Mouse (Mus musculus): Measurements from ENCODE around the gene Gm28043. TPM values are rescaled to one million over a fixed set of nuclear protein-coding genes. Genes with fewer than 3 reads are reported as not detected.

Gene Gm28043
- polyA plus RNA-seq, 1 experiment: 0.26 TPM

DNA sequence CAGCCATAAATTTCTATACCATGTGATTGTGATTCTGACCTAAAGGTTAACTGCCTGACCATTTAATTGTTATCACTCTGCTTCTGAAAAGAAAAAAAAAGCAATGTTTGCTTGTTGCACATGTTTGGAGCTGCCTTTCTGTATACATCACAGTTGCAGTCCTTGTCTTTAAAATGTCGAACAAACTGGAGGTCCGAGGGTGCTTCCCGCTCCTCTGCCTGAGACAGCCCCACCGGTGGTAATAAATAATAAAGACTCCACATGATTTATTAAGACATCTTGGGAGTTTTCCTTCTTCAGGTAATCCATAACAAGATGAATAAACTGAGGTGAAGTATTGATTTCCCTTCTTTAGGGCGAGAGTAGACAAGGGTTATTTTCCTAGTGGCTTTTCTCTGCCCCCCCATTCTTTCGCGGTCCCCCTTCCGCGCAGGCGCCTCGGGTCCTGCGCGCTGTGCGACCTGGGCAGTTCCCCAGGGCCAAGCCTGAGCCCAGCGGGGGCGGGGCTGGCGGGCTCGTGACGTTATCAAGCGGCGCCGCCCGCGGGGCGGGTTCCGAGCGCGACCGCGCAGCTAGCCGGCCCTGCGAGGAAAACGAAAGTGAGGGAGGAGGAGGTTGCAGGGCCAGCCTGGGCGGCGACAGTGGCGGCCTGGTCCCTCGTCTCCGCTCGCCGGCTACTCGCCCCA is 45.5 kb downstream of the Gm28043 start, which contains the start of gene Cmtr1:
TSS of gene Cmtr1 (plus strand) at position 520 of the 686 bp plus-strand sequence.
- TF ChIP-seq GATA1 (IDR thresholded peaks at IDR 0.05; ENCODE audit: low read length): no peak

DNA sequence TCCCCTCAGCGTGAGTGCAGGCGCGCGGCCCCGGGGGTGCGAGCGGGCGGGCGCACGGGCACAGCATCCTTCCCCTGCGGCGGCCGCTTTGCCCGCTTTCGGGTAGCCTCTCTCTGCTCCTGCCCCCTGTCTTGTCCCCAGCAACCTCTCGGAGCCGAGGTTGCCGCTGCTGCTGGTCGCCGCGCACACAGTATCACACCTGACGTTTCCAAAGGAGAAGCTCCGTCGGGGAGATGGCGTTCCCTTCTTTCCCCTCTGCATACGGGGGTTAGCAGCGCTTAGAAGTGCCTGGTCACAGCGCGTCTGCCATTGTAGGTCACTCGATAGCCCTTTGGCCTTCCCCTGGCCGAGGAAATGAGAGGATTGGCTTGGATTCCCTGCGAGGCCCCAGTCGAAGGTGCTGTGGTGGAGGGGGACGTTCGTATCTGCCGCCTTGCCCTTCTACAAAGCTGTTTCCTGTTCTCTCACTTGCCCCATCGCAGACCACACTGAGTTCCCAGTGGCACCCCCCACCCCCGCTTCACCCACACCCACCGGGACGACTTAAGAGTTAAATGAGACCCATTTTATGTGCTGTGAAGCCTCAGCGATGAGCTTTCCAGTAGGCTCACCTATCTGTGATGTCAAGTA is 46.2 kb downstream of the Gm28043 start:
- TF ChIP-seq GATA1 (IDR thresholded peaks at IDR 0.05; ENCODE audit: low read length): no peak

DNA sequence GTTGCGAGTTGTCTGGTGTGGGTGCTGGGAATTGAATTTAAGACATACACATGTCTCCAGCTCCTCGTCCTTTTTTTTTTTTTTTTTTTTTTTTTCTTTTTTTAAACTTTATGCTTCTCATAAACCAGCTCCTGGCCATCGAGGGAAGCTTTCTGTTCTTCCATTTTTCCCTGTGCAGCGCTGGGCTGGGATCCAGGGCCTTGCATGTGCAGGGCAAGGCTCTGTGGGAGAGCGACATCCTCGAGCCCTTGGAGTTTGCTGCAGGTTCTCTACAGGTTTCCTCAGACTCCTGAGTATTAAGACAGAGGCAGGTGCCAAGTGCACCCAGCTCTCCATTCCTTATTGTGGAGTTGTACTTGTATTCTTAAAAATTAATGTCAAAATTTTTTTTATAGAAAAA is 47.5 kb downstream of the Gm28043 start:
- TF ChIP-seq GATA1 (IDR thresholded peaks at IDR 0.05; ENCODE audit: low read length): no peak

DNA sequence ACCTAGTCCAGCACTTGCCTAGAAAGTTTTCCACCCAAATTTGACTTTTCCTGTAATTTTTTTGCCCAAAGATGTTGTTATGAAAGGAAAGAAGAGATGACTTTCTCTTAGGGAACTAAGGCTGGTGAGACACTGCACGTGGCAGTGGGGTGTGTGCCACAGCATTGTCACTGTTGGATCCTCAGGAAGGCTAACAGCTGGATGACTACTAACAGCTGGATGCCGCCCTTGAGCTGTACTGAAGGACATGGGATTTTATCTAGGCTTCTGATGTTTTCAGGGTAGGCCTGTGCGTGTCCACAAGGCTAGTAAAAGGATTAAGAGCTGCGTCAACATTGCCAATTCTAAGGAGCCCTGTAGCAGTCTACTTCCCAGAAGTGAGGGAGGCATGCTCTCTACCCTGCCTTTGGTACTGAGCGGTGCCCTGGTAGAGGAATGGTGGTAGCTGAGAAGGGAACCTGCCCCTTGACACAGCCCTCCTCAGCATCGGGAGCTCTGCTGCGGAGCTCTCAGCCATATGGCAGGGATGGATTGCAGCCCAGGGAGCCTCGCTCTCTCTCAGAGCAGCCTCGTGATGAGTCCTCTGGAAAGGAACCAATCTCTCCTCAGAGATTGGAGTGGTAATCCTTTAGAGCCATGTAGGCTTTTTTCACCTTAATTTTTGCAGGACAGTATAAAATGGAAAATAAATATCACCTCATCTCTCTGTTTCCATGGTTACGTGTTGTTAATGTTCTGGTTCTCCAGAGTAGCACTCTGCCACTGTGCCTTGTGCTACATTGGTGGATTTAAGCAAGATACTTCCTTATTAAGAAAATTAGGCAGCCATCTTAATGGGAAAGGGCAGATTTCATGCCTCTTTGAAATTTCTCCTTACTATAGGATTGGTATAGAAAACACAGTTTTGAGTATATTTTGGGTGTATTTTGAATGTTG is 53.6 kb downstream of the Gm28043 start:
- no peak for TF ChIP-seq GATA1 (IDR thresholded peaks at IDR 0.05; ENCODE audit: low read length)

DNA sequence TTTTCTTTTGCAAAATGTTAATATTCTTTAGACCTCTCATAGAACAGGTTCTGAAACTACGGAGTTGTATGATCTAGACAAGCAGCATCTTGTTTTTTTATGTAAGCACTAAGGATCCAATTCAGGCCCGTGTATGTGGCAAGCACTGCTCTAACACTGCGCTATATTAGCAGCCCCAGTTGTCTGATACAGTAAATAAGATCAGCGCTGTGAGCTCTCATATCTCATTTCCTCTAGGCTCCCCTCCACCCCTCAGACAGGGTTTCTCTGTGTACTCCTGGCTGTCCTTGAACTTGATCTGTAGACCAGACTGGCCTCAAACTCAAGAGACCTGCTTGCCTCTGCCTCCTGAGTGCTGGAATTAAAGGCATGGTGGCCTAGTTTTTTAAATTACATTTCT is 54.4 kb downstream of the Gm28043 start:
- TF ChIP-seq GATA1 (IDR thresholded peaks at IDR 0.05; ENCODE audit: low read length): no peak

DNA sequence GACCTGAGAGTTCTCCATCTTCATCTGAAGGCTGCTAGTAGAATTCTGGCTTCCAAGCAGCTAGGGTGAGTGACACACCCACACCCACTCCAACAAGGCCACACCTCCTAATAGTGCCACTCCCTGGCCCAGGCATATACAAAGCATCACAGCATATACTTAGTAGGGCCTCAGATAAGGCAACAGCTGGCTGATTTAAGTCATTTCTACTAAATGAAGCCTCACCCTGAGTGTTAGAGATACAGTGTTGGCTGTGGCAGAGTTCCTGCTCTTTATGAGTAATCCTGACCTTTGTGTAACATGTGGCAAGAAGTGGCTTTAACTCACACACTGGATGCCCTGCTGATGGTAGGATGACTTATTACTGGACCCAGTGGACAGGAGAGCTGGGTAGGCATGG is 55.3 kb downstream of the Gm28043 start:
- TF ChIP-seq GATA1 (IDR thresholded peaks at IDR 0.05; ENCODE audit: low read length): no peak

DNA sequence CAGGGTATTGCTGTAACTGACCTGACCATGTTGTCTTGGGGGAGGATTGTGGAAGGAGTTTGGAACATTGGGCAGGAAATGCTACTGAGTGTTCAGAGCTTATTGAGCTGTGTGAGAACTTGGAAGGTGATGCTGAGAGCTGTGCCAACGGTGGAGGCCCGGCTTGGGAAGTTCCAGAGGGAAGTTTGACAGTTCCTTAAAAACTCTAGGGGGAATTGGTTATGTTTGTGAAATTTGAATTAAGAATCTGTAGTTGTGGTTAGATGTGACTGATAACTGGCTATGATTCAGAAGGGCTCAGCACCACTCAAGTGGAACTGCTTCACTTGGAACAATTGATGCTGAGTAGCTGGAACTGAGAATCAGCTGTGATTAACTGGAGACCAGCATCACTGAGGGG is 56.3 kb downstream of the Gm28043 start:
- no peak for TF ChIP-seq GATA1 (IDR thresholded peaks at IDR 0.05; ENCODE audit: low read length)

DNA sequence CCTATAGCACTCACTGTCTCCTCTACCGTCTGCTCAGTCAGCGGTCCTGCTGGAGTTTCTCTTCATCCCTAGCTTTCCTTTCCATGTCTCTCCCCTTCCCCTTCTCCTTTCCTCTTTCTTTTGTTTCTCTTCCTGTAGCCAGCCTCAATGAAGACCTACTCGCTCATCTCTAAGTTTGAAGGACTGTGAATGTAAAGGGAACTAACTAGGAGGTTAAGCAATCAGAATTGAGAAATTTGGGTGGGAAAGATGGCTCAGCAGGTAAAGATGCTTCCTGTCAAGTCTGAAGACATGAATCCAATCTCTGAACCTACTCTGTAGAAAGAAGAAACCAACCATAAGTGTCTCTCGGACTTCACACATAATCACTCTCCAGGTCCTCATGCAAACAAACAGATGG is 58.6 kb downstream of the Gm28043 start:
- no peak for TF ChIP-seq GATA1 (IDR thresholded peaks at IDR 0.05; ENCODE audit: low read length)

DNA sequence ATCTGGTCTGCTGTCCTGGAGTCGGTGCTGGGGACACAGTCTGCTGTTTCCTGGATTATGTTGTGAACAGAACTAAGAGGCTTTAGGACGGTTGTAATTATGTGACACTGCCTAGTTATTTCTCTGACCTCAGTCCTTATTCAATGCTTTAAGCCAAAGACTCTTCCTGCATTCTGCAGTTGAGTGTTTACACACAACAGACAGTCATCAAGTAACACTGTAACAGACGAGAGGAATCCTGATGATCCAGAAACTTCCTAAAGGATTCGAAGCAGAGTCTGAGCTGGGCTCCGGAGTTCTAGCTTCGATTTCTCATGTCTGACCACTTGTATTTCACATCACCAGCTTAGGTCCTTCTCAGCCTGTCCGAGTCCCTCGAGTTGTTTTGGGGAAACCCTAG is 63.9 kb downstream of the Gm28043 start:
- no peak for TF ChIP-seq GATA1 (IDR thresholded peaks at IDR 0.05; ENCODE audit: low read length)

DNA sequence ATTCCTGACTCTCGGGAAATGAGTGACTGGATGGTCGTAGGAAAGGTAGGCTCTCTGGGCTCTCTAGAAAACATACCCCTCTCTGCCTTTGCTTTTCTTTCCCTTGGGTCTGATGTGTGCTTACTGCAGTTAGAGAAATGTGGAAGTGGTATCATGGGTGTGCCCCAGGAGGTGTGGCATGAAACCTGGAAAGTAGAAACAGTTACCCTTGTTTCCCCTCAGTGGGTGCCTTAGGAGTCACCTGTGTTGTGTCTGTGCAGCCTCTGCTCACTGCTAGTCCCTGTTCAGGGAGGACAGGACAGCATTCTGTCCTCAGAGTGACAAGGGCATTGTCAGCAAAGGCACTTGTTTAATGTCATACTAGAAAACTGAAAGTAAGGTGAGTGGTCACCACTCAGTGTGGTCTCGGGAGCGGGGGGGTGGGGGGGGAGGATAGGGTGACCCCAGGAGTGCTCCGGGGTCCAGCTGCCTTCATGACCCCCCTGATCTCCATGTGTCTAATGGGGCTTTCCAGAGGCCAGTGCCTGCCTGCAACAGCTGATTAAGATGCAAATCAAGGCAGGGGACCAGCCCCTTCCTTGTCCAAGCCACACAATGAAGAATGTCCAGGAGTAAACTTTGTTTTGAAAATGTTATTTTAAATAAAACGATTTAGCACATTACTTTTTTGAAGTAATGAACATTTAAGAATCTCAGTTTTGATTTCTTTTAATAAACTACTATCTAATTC is 64.5 kb downstream of the Gm28043 start:
- TF ChIP-seq GATA1 (IDR thresholded peaks at IDR 0.05; ENCODE audit: low read length): no peak

DNA sequence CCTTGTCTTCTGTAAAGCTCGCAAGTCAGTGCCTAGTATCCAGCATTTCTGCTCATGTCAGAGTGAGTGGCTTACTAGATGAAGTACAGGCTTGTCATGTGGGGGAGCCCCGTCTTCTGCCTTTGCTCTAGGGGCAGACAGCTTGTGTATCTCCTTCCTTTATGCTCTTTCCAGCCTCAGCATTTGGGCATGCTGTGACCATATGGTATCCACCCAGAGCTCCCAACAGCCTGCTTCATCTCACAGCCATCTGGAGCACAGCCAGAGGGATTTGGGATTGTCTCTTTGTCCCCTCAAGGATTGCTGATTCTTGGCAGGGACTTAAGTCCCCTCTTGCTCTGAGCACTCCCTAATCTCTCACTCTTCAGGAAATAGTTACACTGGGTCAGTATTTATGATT is 65.5 kb downstream of the Gm28043 start:
- no peak for TF ChIP-seq GATA1 (IDR thresholded peaks at IDR 0.05; ENCODE audit: low read length)

DNA sequence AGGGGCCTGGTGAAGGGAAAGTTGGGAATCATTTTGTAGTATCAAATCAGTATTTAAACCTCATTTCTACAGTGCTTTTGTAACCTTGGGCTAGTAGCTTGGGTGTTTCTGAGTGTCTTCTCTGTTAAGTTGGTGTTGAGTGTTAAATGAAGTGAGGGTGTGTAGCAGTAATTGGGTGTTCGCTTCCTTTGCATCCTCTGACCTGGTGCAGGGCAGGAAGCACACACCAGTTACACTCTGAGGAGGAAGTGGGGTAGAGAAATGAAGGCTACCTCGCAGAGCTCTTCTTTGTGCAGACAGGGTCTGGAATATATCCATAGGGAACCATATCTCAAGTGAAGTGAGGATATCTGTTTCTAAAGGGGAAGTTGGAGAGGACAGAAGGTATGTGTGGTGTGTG is 66.2 kb downstream of the Gm28043 start:
- TF ChIP-seq GATA1 (IDR thresholded peaks at IDR 0.05; ENCODE audit: low read length): no peak

DNA sequence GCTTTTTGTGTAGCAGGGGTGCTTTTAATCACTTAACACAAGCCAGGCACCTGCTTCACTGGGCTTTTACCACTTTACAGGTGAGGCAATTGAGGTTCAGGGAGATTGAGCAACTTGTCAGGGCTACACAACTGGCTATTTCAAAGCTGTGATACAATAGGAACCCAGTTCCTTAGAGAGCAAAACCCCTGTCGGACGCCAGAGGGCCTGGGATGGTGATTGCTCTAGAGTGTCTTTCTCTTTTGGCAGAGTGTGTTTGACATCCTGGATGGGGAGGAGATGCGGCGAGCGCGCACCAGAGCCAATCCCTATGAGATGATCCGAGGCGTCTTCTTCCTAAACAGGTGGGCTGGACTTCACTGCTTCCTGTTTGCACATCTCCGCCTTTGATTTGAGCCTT is 67.0 kb downstream of the Gm28043 start:
- TF ChIP-seq GATA1 (IDR thresholded peaks at IDR 0.05; ENCODE audit: low read length): no peak

DNA sequence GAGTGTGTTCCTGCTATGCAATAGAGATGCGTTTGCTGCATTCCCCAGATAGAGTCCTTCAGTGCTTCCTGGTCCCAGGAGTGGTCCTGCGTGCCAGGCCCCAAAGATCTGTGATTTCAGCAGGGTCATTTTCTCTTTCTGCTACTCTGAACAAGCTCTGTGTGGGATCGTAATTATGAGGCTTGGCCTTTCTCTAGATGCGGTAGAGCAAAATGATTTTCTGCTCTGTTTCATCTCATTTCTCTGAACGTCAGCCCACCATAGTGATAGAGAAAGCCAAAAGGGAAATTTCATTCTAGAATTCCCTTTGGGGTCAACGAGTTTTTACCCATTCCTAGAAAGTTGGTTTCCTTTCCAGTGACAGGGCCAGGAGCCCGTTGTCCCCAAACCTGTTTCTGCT is 67.6 kb downstream of the Gm28043 start:
- TF ChIP-seq GATA1 (IDR thresholded peaks at IDR 0.05; ENCODE audit: low read length): no peak

DNA sequence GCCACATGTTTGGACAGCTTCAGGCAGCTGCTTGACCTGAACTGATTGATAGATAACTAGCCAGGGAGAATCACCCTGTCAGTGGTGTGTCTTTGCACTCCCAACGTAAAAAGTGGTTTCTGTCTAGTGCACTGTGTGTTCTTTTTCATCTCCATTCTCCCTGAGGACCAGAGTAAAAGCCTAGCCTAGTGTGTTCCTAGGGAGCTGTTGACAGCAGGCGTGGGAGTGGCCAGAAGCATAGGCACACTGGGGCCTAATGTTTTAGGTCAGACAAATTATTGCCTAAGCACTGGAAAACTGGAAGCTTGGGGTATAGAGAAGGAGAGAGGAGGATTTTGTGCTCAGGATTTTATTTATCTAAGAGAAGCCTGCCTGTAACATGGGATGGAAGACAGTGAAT is 68.5 kb downstream of the Gm28043 start:
- no peak for TF ChIP-seq GATA1 (IDR thresholded peaks at IDR 0.05; ENCODE audit: low read length)

DNA sequence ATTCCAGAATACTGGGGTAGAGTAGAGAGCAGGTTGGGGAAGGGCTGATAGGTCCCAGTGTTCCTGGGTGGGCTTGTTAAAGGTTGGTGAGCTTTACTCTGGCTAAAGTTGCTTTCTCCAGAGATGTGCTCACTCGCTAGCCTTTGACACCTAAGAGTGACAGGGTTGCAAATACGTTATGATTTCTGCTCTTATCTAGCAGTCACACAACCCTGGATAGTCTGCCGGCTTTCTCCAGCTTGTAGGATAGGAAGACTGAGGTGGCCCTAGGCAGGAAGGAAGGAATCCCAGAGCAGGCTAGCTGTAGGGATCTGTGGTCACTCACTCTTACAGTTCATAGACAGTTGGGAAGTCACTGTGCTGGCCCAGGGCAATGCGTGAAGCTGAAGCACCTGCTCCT is 69.6 kb downstream of the Gm28043 start:
- TF ChIP-seq GATA1 (IDR thresholded peaks at IDR 0.05; ENCODE audit: low read length): no peak
